Mouse (Mus musculus) cerebellum, adult 2 months (tissue): ENCODE data around the gene C130050O18Rik.

ENCODE experiments used
- CTCF ChIP-seq: fragments of 200-500 bp; IDR thresholded peaks from 2 replicates; pipeline ENCODE4 v1.5.1; 2011; ENCODE audit warnings: low read depth, mild to moderate bottlenecking, control low read depth, low read length, moderate library complexity, borderline replicate concordance; ENCODE audit not compliant: insufficient read depth
- POLR2A ChIP-seq: fragments of 200-500 bp; IDR thresholded peaks from 2 replicates; pipeline ENCODE4 v1.6.1; 2011; ENCODE audit warnings: low read length, control low read depth, borderline replicate concordance; ENCODE audit not compliant: insufficient read depth

DNA sequence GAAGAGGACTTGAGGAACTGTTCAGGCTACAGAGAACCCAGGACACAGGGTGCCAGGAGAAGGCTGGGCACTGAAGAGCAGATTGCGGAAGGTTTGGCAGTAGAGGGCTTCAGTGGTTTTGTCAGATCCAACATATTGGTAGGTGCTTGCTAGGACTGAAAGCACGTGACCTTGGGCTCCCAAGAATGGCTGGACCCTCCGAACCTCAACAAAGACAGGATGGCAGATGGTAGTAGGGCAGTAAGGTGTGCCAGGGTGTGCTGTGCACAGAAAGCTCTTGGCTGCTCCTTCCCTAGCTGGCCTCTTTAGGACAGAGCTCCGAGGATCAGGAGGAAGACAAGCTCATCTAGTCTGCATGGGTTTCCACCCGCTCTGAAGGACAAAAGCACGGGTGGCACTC lies 6.0 kb downstream of the C130050O18Rik start:
- TF ChIP-seq CTCF (no peak), POLR2A (no peak)
